Mouse (Mus musculus) heart, postnatal 0 days (tissue): ENCODE measurements around the gene Nelfe. TPM values are rescaled to one million over a fixed set of nuclear protein-coding genes. Genes with fewer than 3 reads are reported as not detected.

Source experiments
- ATAC-seq: fragments of 200-750 bp; cut with Nextera tagmentation; 2 replicates; pipeline ENCODE4 v1.8.0; 2017; ENCODE audit warnings: low read depth, moderate number of reproducible peaks, moderate library complexity; ENCODE audit not compliant: insufficient read depth
- DNase-seq: peaks from one replicate; pipeline ENCODE4 v3.0.0-alpha.2; 2016; ENCODE audit warnings: low spot score
- H3K27ac ChIP-seq: fragments of 300-500 bp; sonication (generic); 2 replicates; pipeline ENCODE4 v1.5.1; 2014; ENCODE audit warnings: low read depth, mild to moderate bottlenecking
- H3K27me3 ChIP-seq: fragments of 300-500 bp; sonication (generic); 2 replicates; pipeline ENCODE4 v1.6.1; 2014; ENCODE audit warnings: low read length, mixed read lengths; ENCODE audit not compliant: control insufficient read depth, insufficient read depth
- H3K36me3 ChIP-seq: fragments of 300-500 bp; sonication (generic); replicated peaks from 2 replicates; pipeline ENCODE4 v1.6.1; 2014; ENCODE audit warnings: low read length, mixed read lengths; ENCODE audit not compliant: control insufficient read depth, insufficient read depth
- H3K4me1 ChIP-seq: fragments of 300-500 bp; sonication (generic); 2 replicates; pipeline ENCODE4 v1.6.1; 2014; ENCODE audit warnings: antibody characterized with exemption; ENCODE audit not compliant: control insufficient read depth, insufficient read depth
- H3K4me2 ChIP-seq: fragments of 300-500 bp; sonication (generic); 2 replicates; pipeline ENCODE4 v1.6.1; 2014; ENCODE audit warnings: low read depth, mild to moderate bottlenecking, low read length, moderate library complexity
- H3K4me3 ChIP-seq: fragments of 300-500 bp; sonication (generic); 2 replicates; pipeline ENCODE4 v1.5.1; 2014; ENCODE audit warnings: low read depth, low read length
- H3K9ac ChIP-seq: fragments of 300-500 bp; sonication (generic); replicated peaks from 2 replicates; pipeline ENCODE4 v1.6.1; 2014; ENCODE audit warnings: low read depth, low read length, mixed read lengths
- H3K9me3 ChIP-seq: fragments of 300-500 bp; sonication (generic); replicated peaks from 2 replicates; pipeline ENCODE4 v1.6.1; 2016; ENCODE audit warnings: low read length; ENCODE audit not compliant: control insufficient read depth
- CTCF ChIP-seq: IDR thresholded peaks from 2 replicates; pipeline ENCODE4 v1.5.1; 2016; ENCODE audit warnings: antibody characterized with exemption, control low read depth, low read depth
- EP300 ChIP-seq: IDR thresholded peaks from 2 replicates; pipeline ENCODE4 v1.6.1; 2016; ENCODE audit warnings: antibody characterized with exemption, low read depth
- WGBS: fragments of 180-500 bp; shearing (Covaris S2); extraction: QIAGEN DNeasy Blood & Tissue Kit; methylation state at CpG from one replicate; pipeline ENCODE4 v1.1.7; 2014; 5-methylcytosine and 5-hydroxymethylcytosine counted together
- polyA plus RNA-seq: library from polyadenylated mRNA; unstranded; fragments of >200 nt; fragmentation: Nextera tagmentation; extraction: Ambion mirVana; gene quantifications from 2 replicates; pipeline ENCODE4 v1.2.1, GENCODE M21; 2015
- total RNA-seq: library from RNA; depleted of rRNA; stranded (reverse); fragments of >200 nt; gene quantifications from 2 replicates; pipeline ENCODE4 v1.2.3, GENCODE M21; 2014; ENCODE audit warnings: low replicate concordance

Nelfe gene
- total and polyA plus RNA-seq, 2 experiments from 2014 or later = 36.3 to 39.8 TPM

DNA sequence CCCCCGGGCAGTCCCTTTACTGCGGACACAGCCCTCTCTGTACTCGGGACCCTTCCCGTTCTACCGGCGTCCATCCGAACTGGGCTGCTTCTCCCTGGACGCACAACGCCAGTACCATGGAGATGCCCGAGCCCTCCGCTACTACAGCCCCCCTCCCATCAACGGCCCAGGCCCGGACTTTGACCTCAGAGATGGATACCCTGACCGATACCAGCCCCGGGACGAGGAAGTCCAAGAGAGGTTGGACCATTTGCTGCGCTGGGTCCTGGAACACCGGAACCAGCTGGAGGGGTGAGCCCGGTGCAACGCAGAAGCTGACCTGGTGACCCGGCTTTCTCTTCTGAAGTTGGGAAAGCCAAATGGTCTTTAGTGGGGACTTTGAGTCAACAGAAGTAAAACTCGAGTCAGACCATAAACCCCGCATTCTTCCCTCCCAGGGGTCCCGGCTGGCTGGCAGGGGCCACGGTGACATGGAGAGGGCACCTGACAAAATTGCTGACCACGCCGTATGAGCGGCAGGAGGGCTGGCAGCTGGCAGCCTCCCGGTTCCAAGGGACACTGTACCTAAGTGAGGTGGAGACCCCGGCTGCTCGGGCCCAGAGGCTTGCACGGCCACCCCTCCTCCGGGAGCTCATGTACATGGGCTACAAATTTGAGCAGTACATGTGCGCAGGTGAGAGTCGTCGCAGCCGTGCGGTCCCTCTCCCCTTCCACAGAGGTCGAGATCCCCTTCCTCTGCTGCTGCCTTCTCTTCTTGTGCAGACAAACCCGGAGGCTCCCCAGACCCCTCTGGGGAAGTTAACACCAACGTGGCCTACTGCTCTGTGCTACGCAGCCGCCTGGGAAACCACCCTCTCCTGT, 12.5 kb upstream of the Nelfe start:
- WGBS = 36% methylated on average over 43 of the region's 43 CpGs

DNA sequence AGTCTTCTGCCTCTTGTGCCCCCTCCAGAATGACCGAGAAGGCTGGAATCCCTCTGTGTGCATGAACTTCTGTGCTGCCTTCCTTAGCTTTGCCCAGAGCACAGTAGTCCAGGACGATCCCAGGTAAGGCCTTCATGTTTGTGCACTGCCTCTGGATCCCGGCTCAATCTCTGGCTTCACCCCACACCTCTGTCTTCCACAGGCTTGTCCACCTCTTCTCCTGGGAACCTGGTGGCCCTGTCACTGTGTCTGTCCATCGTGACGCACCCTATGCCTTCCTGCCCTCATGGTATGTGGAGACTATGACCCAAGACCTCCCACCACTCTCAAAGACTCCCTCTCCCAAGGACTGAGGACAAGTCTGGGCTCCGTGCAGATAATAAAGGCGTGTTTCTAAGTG, 11.4 kb upstream of the Nelfe start:
- Histone ChIP-seq H3K9me3 (no peaks in the 10 kb centered on the region), H3K4me2 (no peak overlapping the region), H3K27me3 (no peaks in the 10 kb centered on the region), H3K27ac (no peak overlapping the region), H3K36me3 (peaks cover 52% of the 10 kb centered on the region), H3K9ac (no peak overlapping the region), H3K4me3 (no peak overlapping the region), H3K4me1 (peaks cover 17% of the 10 kb centered on the region)
- ATAC-seq = no peak
- TF ChIP-seq CTCF = no peak
- DNase-seq = no peak
- 80% methylated on average over 7 of the region's 7 CpGs for WGBS

More for the DNA sequence above, 12.5 kb upstream of the Nelfe start:
- Histone ChIP-seq H3K9ac (peak overlapping the region; percentile 56), H3K27me3 (no peaks in the 10 kb centered on the region), H3K9me3 (no peaks in the 10 kb centered on the region), H3K36me3 (peaks cover 44% of the 10 kb centered on the region), H3K4me1 (peaks cover 17% of the 10 kb centered on the region), H3K4me3 (peak overlapping the region; percentile 82), H3K4me2 (peak overlapping the region; percentile 89), H3K27ac (peak overlapping the region; percentile 59)
- no peak for TF ChIP-seq EP300
- DNase-seq (no peak), ATAC-seq (peak; percentile 1; the same call in 1 of the 2 replicates)

- no peak for TF ChIP-seq EP300
- Histone ChIP-seq H3K9me3 (no peaks in the 10 kb centered on the region), H3K27me3 (no peaks in the 10 kb centered on the region), H3K27ac (no peak overlapping the region), H3K4me2 (no peak overlapping the region), H3K9ac (no peak overlapping the region), H3K4me1 (peaks cover 14% of the 10 kb centered on the region), H3K4me3 (no peak overlapping the region), H3K36me3 (peaks cover 64% of the 10 kb centered on the region)
- 82% methylated on average over 6 of the region's 6 CpGs for WGBS
- DNase-seq = no peak
- no peak for ATAC-seq
These were observed 9.4 kb upstream of the Nelfe start for GRCm38 (mm10) chr17:34840736-34841307.

DNA sequence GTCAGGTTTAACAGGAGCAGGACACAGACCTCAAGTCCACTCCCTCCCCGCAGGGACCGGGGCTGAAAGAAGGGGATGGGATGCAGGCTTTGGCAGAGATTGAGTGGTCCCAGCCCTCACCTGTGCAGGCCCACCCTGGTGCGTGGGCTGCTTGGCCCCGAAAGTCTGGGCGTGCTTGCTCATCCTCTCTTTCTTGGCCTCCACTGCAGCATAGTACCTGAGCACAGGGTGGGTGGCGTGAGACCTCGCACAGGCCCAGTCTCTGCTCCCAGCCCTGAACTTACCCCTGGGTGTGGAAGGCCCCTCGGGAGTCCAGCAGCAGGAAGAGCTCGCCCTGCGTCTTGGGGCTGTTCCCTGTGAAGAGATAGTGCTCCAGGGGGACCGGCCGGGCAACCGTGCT, 5.3 kb upstream of the Nelfe start:
- Histone ChIP-seq H3K27ac (no peak overlapping the region), H3K4me1 (peaks cover 5% of the 10 kb centered on the region), H3K4me2 (no peak overlapping the region), H3K9me3 (no peaks in the 10 kb centered on the region), H3K27me3 (no peaks in the 10 kb centered on the region), H3K4me3 (no peak overlapping the region), H3K36me3 (peaks cover 75% of the 10 kb centered on the region), H3K9ac (no peak overlapping the region)
- DNase-seq (no peak), ATAC-seq (no peak)
- TF ChIP-seq EP300 (no peak), CTCF (no peak)
- 86% methylated on average over 13 of the region's 13 CpGs for WGBS

DNA sequence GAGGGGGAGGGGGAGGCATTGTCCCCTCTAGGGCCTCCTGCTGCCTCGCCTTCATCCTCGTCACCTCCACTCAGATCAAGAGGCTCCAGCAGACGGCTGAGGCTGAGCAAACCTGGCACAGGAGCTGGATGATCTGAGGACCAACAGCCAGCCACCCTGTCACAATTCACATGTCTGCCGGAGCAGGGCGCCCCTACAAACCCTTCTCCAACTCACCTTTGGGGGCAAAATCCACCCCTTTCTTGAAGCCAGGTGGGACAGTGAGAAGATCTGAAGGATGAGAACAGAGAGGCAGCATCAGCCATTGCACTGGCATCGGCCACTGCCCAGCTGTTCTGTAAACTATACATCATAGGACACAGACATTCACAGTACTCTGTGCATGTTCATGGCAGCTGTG, 3.0 kb upstream of the Nelfe start:
- WGBS = 80% methylated on average over 6 of the region's 6 CpGs
- TF ChIP-seq CTCF = no peak
- TF ChIP-seq EP300 = no peak
- Histone ChIP-seq H3K27me3 (no peaks in the 10 kb centered on the region), H3K4me2 (no peak overlapping the region), H3K9me3 (no peaks in the 10 kb centered on the region), H3K9ac (no peak overlapping the region), H3K4me1 (peaks cover 13% of the 10 kb centered on the region), H3K36me3 (peaks cover 55% of the 10 kb centered on the region), H3K4me3 (no peak overlapping the region), H3K27ac (no peak overlapping the region)
- DNase-seq (no peak), ATAC-seq (no peak)
